Mouse (Mus musculus) ES-Bruce4 (cell line): ENCODE measurements around the gene Krtap19-4.

Experiments used
- CTCF ChIP-seq: IDR thresholded peaks from one replicate; pipeline ENCODE4 v1.8.1; 2011; ENCODE audit warnings: low read depth, low read length
- POLR2A ChIP-seq: IDR thresholded peaks from one replicate; pipeline ENCODE4 v1.8.1; 2011; ENCODE audit warnings: low read length; ENCODE audit not compliant: insufficient read depth

DNA sequence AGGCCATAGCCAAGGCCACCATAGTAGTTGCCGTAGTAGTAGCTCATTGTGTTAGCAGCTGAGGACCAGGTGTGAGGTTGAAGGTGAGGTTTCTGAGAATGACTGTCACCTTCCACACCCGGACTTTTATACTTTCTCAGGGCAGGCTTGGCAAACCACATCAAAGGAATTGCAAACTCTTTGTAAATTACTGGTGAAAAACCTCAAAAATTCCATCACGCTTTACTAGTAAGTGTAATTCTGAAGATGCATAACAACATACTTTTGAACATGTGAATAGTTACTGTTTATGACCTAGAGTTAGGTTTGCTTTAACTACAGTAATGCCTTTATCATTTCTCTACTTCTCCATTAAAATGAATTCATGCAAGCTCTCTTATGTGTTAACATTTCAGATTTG lies 47.3 kb upstream of the Krtap19-4 start, which contains the start of gene Krtap19-9b:
- TF ChIP-seq POLR2A (no peak), CTCF (no peak)
